ENCODE assay signal across 8 mouse cellular contexts in the genomic region with DNA sequence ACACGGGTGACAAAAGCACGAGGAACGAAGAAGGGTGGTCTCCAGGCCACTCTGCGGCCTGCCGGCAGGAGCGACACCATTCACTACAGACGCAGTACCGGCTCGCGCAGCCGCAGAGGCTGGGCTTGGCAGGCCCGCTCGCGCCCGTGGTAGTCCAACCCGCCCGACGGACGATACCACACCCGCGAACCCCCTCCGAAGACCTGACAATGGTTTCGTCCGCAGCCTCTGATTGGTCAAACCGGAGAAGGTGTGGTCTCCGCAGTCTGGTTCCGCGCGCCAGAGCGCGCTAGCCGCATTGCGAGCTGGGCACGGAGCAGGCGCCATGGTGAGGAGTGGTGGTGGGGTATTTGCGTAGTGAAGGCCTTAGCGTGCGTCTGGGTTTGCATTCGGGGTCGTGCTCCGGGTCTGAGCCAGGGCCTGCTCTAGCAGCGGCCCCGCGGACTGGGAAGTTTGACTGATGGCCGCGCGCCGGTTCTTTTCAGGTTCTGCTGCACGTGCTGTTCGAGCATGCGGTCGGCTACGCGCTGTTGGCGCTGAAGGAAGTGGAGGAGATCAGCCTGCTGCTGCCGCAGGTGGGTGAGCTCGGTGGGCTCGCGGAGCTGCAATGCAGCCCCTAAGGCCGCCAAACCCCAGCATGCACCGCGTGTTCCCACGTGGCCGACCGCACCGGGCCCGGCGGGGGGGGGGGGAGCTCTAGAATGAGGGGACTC. TPM values are rescaled to one million over a fixed set of nuclear protein-coding genes. Genes with fewer than 3 reads are reported as not detected.
DNase-seq lines count a peak whose midpoint lies in the region; ATAC-seq lines count a peak whose summit lies in the region.

A gene (plus strand): TSS at position 282 of the 713 bp plus-strand sequence.

- H3K9me3 ChIP-seq in heart, embryonic 10.5 days = no peaks in the 10 kb centered on the region
- no peaks in the 10 kb centered on the region for H3K9me3 ChIP-seq in kidney, embryonic 15.5 days (replicated peaks)

- H3K4me2 ChIP-seq in kidney, embryonic 15.5 days = peak within 1 kb of the TSS; percentile 82

- H3K4me1 ChIP-seq in heart, embryonic 10.5 days = peaks cover 25% of the 10 kb centered on the region
- H3K4me1 ChIP-seq in kidney, embryonic 15.5 days = peaks cover 36% of the 10 kb centered on the region

- DNase-seq in B cell, adult 2 months = peak; percentile 99
- DNase-seq in brain, adult 2 months (ENCODE audit: low read depth, low spot score) = peak; percentile 100
- peak; percentile 99 for DNase-seq in heart, embryonic 10.5 days (ENCODE audit: low spot score)
- peak; percentile 99 for DNase-seq in liver
- DNase-seq in spleen, postnatal 4 days (ENCODE audit: low spot score in 2 of 2) = peak; percentile 99

- H3K36me3 ChIP-seq in heart, embryonic 10.5 days = peaks cover 41% of the 10 kb centered on the region
- peaks cover 37% of the 10 kb centered on the region for H3K36me3 ChIP-seq in kidney, embryonic 15.5 days

- WGBS in heart, embryonic 10.5 days = under 1% methylated on average over 68 of the region's 68 CpGs
- WGBS in kidney, embryonic 15.5 days = under 1% methylated on average over 68 of the region's 68 CpGs

- peak within 1 kb of the TSS; percentile 94 for H3K4me3 ChIP-seq in heart, embryonic 10.5 days
- peak within 1 kb of the TSS; percentile 97 for H3K4me3 ChIP-seq in kidney, embryonic 15.5 days (replicated peaks)

- no peaks in the 10 kb centered on the region for H3K27me3 ChIP-seq in heart, embryonic 10.5 days (ENCODE audit: insufficient read depth, poor library complexity, severe bottlenecking)
- H3K27me3 ChIP-seq in kidney, embryonic 15.5 days = no peaks in the 10 kb centered on the region

- peak within 1 kb of the TSS; percentile 98 for H3K27ac ChIP-seq in heart, embryonic 10.5 days
- H3K27ac ChIP-seq in kidney, embryonic 15.5 days = peak within 1 kb of the TSS; percentile 94

- peak; percentile 93 for ATAC-seq in erythroblast, adult 5-6 weeks (replicated peaks; ENCODE audit: low FRiP score, poor library complexity, severe bottlenecking)
- peak; percentile 97 for ATAC-seq in kidney, embryonic 15.5 days (replicated peaks; ENCODE audit: low FRiP score)
- peak; percentile 97 for ATAC-seq in monocyte, adult 5-6 weeks (replicated peaks; ENCODE audit: insufficient number of reproducible peaks, low FRiP score, low TSS enrichment, poor library complexity, severe bottlenecking)

- H3K9ac ChIP-seq in kidney, embryonic 15.5 days = peak within 1 kb of the TSS; percentile 98

RNA-seq across cellular contexts. Expression of the gene that starts here (rescaled TPM):
- total RNA-seq in erythroblast, adult 5-6 weeks (2015; ENCODE audit: low replicate concordance) = 86.7 and 101 TPM in 2 replicates
- 84.8 and 111 TPM in 2 replicates for total RNA-seq in erythroblast, adult 5-6 weeks (2017; ENCODE audit: low replicate concordance)
- 258 and 379 TPM in 2 replicates for polyA plus RNA-seq in heart, embryonic 10.5 days (2016; fragmentation: Nextera tagmentation; extraction: Ambion mirVana)
- polyA plus RNA-seq in kidney, embryonic 15.5 days (2015; fragmentation: Nextera tagmentation; extraction: Ambion mirVana) = 317 and 325 TPM in 2 replicates
- 156 to 208 TPM (median 163 TPM) in 3 replicates for total RNA-seq in monocyte, adult 5-6 weeks (2017)

Comparison
In these comparisons a context has a peak if more than half of its experiments do, and no peak if none do; other contexts are left out.
1. Peak in every context shown above with its lines: DNase-seq, ATAC-seq, H3K4me3 ChIP-seq and H3K27ac ChIP-seq.